Mouse (Mus musculus) spleen, adult 2 months (tissue): Measurements from ENCODE around the gene Grk3.

ENCODE experiments used
- CTCF ChIP-seq: fragments of 200-500 bp; IDR thresholded peaks from 2 replicates; pipeline ENCODE4 v1.5.1; 2011; ENCODE audit warnings: mild to moderate bottlenecking, inconsistent platforms; ENCODE audit not compliant: insufficient read depth, insufficient read length, insufficient replicate concordance; ENCODE audit errors: extremely low read depth
- POLR2A ChIP-seq: fragments of 200-500 bp; IDR thresholded peaks from 2 replicates; pipeline ENCODE4 v1.6.1; 2011; ENCODE audit warnings: low read depth, low read length, inconsistent platforms

GRCm38 (mm10) chr5:112910381-112910780, 105.2 kb downstream of the Grk3 start:
- no peak for TF ChIP-seq CTCF
- TF ChIP-seq POLR2A, result no peak
